Mouse (Mus musculus): ENCODE data around the gene Hist1h2bh.

Hist1h2bh gene

DNA sequence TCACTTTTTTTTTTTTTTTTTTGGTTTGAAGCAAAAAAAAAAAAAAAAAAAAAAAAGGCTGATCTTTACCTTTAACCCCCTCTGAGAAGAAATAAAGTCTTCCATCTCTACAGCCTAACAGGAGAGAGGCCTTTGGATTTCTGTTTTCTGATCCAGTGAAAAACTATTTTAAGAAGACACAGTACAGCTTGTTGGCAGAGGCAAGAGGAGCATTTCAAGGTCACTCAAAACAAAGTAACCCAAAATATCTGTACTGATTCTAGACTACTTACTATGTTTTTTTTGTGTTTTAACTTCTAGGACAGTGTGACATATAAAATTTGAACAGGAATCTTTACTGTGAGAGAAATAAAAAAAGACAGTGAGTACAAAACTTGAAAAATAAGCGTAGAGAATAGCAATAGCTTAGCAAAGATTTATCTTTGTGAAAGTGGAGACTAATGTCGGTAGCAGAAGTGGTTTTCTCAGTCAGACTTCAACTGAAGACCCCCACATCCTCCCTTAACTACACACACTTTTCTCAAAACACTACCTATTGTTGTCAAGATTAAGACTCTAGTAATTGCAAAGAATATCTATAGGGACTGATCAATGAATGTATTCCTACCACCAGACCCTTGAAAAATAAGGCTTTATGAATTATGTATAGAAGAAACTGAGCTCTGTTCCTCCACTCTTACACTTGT is 13.6 kb downstream of the Hist1h2bh start:
- no peak for DNase-seq

DNA sequence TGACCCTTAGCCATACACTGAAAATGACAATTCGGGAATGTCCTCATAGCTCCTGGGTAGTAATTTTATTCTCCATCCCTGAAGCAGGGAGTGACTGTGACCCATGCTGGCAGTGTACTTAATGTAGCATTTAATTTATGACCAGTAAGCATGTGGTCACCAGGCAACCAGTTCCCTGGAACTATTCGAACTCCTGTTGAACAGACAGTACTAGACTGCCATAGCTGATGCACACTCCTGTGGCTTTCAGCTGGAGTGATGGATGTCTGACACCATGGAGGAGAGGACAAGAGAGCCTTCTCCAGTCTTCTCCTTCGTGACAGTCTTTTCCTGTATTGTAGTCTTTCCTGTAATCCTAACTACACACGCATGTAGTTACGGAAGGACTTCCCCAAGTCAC is 14.2 kb downstream of the Hist1h2bh start:
- DNase-seq: no peak

DNA sequence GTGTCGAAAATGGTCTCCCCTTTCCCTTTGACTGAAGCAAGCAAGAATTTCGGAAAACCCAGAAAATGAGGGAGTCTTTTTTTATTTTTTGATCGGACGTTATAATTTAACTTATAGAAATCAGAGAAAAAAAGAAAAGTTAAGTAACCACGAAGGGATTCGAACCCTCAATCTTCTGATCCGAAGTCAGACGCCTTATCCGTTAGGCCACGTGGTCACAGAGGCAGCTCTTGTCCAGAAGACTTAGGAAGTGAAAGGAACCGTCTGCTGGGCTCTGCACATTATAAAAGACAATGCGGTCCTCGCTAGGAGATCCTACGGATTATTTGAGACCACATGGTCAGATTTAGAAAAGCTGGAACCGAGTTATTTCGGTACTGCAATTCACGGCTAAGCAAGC is 16.9 kb downstream of the Hist1h2bh start:
- peak; percentile 88 for DNase-seq

DNA sequence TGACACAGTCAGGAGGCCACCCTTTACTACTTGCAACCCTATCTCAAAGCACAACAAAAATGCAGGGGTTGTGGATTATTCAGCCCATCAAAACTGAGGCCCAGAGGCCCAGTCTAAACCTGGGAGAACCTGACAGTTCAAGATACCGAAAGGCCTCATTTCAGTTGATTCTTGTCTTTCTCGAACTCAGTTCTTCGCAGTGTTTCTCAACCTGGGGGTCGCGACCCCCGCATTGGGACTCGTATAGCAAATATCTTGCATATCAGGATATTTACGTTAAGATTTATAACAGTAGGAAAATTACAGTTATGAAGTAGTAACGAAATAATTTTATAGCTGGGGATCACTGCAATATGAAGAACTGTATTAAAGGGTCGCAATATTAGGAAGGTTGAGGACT is 17.3 kb downstream of the Hist1h2bh start:
- DNase-seq: no peak

DNA sequence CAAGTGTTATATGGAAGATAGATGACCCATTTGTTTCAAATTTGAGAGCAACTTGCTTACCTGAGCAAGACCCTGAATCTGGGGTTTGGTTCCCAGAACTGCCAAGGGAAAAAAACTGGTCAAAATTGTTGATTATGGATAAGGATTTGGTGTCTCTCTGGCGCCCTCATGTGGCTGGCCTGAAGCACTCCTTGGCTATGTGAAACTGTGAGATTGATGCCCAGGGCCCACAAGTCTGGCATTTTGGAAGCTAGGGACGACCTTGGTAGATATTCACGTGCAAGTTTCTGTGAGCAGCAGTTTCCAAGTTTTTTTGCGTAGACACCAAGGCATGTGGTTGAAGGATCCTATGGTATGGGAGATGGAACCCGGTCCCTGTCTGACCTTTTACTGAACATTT is 18.5 kb downstream of the Hist1h2bh start:
- peak; percentile 71 for DNase-seq

DNA sequence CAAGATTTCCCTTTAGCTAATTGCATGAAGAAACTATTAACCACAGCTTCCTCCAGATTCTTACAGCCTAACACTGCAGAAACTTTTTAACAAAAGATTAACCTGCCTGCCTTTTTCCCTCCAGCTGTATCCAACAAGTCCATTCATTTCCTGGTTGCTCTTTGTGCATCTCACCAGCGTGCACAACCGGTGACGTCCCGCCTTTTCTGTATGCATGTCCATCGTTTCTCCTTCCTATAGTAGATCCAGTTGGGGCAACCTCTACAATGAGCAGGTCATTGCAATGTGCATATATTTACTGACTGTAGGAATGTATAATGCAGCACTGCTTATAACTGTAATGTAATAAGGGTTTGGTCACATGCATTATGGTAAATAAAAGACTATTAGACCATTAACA is 19.2 kb downstream of the Hist1h2bh start:
- no peak for DNase-seq

DNA sequence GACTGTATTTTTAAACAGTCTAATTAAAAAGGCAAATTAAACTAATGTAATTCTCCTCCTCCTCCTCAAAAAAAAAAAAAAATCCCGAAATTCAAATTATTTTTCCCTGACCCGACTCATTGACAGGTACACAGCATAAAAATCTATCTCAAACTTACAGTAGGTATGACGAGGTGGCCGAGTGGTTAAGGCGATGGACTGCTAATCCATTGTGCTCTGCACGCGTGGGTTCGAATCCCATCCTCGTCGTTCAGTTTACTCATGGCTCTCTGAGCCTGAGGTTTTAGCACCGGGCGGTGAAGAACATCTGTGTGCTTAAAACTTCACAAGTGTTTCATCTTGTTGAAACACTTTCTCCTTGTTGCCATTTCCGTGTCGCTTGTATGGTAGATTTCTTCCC is 21.5 kb downstream of the Hist1h2bh start:
- DNase-seq: peak; percentile 49

DNA sequence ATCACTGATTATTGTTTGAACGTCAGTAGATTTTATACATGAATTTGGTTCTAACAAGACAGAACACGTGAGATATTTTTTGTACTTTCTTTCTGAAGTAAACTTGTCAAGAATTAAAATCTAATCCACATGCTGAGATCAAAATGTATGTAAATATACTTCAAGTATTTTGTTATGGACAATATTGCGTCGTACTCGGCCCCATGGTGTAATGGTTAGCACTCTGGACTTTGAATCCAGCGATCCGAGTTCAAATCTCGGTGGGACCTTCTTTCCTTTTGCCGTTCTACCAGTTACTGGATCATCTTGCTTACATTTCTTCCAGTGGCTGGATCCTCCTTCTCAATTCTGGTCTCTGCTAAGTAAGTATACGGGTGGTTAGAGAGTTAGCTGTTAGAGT is 23.8 kb downstream of the Hist1h2bh start:
- peak; percentile 69 for DNase-seq

DNA sequence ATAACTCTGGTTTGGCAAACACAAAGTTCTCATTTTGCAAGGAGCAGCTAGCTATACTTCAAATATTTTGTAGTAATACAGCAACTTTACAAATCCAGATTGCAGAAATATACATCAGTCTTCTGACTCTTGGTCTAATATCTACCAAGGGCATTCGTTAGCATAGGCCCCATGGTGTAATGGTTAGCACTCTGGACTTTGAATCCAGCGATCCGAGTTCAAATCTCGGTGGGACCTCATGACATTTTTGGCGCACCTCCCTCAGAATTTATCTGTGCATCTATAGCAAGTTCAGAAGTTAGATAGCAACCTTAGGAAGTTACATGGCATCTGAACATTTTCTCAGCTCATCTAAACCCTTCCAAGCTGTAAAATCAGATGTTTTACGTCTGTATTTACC is 24.3 kb downstream of the Hist1h2bh start:
- DNase-seq: peak; percentile 58

DNA sequence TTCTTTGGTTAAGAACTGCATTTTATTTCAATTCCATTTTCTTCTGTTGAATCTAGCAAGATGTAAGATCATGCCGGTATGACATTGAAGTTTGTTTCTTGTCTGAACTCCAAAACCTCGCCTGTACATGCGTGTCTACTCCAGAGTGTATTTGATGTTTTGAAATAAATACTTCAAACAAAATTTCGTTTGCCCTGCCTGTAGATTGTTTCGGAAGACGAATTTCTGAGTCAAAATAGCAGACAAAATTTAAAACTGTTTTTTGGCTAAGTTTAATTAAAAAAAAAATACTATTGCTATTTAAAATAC is 24.9 kb downstream of the Hist1h2bh start:
- DNase-seq: no peak

DNA sequence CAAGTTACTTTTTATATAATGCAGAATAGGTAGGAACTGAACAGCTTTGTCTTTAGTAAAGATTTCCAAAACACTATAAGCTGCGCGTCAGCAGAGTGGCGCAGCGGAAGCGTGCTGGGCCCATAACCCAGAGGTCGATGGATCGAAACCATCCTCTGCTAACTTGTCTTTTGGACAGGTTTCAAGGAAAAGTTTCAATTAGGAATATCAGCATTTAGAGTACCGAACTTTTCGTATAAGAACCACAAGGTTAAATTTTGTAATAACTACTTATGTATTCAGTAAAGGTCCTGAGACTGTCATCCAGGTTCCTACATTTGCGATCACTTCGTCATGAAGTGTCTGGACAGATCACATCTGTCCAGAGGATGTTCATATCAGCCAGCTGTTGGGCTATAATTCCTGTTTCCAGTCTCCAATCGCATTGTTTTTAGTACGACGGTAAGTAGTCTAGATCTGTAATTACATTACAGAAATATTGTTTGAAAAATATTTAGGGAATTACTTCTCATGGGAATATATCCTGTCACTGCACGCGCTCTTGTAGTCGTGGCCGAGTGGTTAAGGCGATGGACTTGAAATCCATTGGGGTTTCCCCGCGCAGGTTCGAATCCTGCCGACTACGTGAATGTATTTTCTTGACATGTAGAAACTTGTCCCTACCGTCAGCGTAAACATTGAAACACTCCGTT is 25.4 kb downstream of the Hist1h2bh start:
- peak; percentile 83 for DNase-seq

DNA sequence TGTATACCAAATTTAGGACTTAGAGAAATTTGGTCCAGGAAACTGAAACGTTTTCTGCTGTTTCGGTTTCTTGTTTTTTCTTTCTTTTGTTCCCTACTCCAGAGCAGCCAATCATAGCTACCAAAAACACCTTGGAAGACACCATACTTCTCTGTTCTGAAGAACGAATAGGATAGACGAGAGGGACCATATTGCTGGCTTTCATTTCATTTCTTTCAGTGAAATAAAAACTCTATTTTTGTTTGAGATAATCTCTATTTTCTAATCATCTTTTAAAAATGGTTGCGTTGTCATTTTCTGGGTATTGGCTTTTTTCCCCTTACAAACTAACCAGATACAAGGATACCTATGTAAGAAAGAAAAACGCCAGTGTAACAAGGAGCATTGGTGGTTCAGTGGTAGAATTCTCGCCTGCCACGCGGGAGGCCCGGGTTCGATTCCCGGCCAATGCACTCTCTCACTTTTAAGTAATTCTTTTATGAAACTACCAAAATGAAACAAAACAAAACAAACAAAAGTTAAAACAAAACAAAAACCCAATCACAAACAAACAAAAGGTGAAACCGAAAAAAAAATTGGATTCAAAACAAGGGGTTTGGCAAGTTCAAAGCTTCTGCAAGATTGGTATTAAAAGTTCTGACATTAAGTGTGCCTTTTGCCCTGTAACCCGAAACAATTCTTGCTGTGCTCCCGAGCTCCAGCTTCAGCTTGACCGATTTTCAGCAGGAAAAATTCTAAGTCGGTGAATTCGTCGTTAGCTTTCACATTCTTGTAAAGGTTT is 26.2 kb downstream of the Hist1h2bh start:
- peak; percentile 52 for DNase-seq

DNA sequence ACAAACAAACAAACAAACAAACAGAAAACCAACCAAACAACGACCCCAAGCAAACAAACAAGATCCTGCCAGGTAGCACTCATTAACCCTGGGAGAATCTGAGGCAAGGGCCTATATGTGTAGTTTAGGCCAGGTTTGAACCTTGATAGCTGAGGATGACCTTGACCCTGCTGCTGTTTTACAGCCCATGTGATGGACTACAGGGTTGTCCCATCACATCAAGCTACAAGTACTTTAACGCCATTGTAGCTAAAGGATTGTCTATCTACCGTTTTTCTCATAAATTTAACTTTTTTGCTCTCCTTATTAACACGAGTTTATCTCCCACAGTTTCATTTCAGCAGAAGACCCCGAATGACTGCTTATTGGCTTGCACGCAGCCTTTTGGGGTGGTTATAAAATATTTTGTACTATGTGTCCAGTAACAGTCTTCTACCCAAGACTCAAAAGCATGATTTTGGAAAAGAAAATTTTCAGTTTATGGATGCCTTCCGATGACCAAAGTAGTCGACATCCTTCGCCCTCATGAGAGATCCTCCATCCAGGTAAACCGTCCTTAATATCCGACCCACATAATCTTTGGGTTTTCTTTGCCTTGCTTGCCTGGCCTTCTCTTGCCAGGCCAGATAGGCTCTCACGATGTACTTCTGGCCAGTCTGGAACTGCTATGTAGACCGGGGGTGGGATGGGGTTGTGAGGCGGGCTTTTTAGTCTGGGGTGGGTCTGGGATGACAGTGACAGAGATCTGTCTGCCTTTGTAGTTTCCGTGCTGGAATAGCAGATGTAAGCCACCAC is 27.2 kb downstream of the Hist1h2bh start:
- DNase-seq: no peak

DNA sequence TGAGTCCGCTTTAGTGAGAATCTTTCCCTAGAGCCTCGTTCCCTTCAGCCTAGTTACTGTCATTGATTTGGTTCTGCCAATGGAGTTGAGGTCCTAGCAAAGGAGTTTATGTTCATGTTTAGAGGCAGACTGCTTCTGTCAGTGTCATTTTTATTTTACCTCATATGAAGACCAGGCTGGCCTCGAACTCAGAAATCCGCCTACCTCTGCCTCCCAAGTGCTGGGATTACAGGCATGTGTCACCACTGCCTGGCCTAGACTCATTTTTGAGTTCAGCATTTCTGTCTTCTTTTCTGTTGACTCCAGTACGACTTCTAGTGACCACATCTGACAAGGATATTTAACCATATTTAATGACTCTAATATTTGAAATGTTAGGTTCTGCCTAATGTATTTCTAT is 27.9 kb downstream of the Hist1h2bh start:
- DNase-seq: no peak

DNA sequence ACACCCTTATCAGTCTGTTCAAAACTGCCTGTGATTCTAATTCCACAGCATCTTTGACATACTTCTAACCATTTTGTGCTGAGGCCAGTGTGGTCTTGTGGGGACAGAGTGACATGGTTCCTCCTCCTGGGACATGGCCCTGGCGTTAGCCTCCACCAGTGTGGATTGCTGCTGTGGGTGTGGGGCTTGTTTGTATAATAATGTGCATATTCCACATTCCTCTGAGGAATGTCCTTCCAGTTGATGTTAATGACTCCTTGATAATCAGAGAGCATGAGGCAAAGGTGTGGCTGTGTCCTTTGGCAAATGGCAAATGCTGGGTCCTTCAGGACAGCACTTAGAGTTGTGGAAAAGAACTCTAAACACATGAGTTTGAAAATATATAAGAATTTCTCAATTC is 29.7 kb downstream of the Hist1h2bh start:
- DNase-seq: no peak

DNA sequence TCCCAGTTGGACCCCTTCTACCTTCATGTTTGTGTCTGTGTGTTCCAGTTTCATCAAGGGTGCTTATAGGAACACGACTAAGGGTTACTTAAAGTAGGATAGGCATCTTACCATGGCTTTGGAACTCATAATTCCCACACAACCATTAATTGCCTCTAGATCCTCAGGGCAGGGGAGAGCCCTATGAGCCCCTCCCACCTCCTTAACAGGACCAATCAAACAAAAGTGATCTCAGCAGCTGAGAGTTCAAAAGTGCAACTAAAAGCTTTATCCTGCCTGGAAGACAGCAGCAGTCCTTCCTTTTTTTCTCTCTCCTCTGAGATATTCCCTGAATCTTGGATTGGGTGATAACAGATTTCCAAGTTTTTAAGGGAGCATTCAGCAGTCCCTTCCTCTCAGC is 33.1 kb downstream of the Hist1h2bh start:
- DNase-seq: no peak

DNA sequence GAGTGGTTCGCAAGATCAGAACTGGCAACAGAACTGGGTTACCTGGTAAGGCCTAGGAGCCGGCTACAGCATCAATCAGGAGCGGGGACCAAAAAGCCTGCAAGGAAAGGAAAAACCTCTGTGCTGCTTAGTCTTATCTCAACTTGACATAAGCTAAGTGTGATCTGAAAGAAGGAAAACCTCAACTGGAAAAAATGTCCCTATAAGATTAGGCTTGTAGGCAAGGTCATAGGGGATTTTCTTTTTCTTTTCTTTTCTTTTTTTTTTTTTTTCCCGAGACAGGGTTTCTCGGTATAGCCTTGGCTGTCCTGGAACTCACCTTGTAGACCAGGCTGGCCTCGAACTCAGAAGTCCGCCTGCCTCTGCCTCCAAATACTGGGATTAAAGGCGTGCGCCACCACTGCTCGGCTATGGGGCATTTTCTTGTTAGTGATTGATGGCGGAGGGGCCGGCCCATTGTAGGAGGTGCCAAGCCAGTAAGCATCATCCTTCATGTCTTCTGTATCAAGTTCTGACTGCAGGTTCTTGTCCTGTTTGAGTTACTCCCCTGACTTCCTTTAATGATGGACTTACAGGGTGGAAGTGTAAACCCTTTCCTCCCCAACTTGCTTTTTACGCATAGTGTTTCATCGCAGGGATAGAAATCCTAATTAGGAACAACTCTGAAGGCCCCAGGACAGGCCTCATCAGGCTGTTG is 36.2 kb downstream of the Hist1h2bh start:
- DNase-seq: no peak

DNA sequence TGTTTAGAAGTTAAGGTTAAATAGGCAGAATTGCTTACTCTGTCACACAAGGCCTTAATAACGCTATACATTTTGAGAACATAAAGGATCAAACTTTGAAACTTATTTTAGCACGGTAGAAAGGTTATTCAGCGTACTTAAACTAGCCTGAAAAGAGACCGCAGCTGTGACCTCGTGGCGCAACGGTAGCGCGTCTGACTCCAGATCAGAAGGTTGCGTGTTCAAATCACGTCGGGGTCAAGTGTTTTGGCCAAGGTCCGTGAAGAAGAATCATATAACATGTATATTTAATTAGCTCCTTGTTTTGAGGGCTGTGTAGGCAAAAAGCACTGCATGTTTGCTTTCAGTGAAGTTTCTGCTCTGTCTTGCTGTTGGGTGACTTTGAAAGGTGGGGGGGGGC is 36.8 kb downstream of the Hist1h2bh start:
- no peak for DNase-seq

DNA sequence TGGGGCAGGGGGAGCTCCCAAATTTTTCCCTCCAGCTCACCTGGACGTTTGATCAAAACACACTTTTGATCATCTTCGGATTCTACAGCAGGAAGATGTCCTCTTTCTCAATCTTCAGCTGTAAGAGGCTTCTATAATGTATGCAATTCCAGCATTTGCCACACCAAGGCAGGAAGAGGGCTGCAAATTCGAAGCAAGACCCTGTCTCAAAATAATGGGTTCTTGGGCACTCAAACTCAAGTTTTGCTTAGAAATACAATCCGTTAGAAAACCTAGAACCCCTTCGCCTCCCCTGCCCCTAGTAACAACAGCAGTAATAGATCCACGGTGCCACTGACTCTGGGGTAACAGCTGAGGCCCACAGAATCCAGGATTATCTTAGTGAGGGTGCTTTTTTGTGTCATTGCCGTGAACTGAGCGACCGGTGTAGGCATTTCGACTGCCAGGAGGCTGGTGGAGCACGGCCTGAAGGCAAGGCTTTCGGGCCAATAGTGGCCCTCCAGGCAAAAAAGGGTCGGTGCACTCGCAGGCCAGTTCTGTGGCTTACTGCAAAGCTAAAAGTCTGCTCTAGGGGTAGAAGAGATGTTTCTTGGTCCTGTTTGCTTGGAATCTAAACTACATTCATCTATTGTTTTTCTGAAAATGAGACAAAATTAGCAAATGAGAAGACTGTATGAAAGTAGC is 37.4 kb downstream of the Hist1h2bh start:
- DNase-seq: no peak

DNA sequence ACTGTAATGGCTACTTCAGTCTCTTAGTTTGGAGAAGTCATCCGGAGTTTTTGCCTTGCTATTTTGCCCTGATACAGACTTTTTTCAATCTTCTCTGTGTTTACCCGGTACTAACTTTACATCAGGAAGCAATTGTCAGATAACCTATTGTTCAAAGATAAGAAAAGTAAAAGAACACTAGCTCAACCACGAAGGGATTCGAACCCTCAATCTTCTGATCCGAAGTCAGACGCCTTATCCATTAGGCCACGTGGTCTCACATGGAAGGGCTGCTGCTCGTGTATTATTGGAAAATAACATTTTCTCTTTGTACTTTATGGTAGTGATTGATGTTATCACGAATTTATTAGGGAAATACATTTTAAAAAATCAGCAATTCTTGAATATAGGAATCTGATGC is 39.4 kb downstream of the Hist1h2bh start:
- no peak for DNase-seq

DNA sequence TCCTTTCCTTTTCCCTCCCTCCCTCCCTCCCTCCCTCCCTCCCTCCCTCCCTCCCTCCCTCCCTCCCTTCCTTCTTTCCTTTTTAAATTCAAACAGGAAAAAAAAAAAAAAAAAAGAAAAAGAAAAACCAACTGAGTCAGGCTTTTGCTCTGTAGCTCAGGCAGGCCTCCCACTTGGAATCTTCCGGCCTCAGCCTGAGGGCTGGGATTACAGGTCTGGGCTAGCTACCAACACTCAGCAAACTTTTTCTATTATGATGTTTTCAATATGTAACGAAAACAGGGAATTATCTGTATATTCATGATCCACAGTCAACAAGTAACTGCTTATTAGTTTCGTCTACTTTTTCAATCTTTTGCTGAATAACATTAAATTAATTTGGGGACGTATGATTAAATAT is 40.3 kb downstream of the Hist1h2bh start:
- DNase-seq: no peak

DNA sequence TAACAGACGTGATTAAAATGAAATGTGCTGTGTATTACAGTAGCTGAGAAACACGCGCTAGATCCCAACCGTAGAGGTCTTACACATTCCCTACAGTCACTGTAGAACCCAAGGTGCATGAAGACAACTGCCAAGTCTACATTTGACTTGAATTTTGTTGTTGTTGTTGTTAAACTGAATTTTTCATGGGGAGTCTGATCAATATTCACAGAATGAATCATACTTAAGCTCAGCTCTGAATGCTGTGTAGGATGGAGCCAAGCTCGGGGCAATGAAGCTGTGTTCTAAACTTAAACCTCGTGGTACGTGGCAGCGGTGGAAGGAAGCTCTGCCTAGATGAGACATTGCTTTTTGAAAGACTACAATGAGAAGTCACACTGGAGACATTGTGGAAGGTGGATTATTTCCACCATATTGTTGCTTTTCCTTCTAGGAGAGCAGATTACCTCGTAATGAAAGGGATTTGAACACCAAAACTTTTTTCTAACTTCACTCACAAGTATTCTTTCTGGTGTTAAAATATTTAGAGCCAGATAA is 41.1 kb downstream of the Hist1h2bh start:
- DNase-seq: no peak
